Mouse (Mus musculus): ENCODE measurements around the gene Gab2.

Gene Gab2

DNA sequence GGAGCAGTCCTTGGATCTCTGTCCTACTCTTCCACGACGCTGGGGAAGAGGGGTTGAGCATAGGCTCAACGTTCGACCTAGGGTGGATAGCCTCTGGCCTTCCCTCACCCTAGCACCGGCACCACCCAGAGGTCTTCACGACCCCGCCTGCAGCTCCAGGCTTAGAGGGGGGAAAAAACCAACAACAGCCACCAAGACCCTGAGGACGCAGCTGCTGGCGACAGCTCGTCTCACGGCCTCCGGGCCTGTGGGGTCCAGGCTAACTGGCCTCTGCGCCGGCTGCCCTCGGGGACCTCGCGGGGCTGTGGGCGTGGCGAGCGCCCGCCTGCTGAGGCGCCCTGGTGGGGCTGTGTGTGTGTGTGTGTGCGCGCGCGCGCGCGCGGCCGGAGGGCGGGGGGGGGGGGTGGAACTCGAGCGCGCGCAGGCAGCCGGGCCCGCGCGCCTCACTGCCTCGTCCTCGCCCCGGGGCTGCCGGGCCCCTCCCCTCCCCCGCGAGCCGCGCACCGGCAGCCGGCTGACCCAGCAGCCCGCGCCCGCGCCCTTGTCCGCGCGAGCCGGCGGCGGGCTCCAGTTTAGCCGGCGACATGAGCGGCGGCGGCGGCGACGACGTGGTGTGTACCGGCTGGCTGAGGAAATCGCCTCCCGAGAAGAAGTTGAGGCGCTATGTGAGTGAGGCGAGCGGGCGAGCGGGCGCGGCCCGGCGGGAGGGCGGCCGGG lies at the start of gene Gab2:
TSS of gene Gab2 (plus strand) at position 345 of the 717 bp plus-strand sequence.
- in situ Hi-C loops (cut with MboI; ENCODE audit: low pct_unique_long_range_greater_than_20kb in 1 of 2, low sequenced_read_pairs in 2 of 2, unreplicated experiment in 1 of 2) = loop anchor here (10.0 kb wide), 2 partner anchors 107 to 223 kb away; no protein-coding TSS in a partner anchor

DNA sequence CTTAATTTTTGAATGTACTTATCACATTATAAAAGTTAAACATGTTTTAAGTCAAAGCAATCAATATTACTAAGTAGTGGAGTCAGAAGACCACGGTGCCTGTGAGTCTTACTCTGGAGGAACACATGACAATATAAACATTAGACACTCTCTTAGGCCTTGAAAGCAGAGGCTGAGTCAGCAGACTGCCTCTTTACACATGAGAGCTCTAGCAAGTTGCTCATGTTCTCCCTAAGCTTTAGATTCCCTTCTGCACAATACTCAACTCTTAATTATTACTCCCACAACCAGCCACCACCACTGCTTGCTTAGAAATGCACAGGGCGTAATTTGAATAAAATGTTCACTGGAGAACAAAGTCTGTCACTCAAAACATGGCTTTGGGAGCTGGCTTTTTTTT lies 49.0 kb upstream of the Gab2 start:
- in situ Hi-C loops (cut with MboI; ENCODE audit: low pct_unique_long_range_greater_than_20kb in 1 of 2, low sequenced_read_pairs in 2 of 2, unreplicated experiment in 1 of 2) = no loop called here

DNA sequence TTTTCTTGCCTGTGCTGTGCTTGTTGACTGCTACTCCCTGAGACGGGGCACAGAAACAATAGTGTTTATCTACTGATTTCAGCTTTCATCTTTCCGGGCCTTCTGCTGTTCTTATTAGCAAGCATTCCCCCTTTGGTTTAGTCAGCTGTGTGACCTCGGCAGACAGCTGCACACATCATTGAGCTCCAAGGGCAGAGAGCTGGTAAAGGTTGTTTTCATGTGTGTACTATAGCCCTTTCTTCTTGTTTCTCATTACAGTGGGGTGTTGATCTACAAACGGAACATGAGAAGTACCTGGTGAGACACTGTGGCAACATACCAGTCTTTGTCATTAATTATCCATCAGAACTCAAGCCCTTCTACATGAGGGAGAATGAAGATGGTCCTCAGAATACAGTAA lies 41.7 kb upstream of the Gab2 start:
- in situ Hi-C loops (cut with MboI; ENCODE audit: low pct_unique_long_range_greater_than_20kb in 1 of 2, low sequenced_read_pairs in 2 of 2, unreplicated experiment in 1 of 2) = no loop called here

DNA sequence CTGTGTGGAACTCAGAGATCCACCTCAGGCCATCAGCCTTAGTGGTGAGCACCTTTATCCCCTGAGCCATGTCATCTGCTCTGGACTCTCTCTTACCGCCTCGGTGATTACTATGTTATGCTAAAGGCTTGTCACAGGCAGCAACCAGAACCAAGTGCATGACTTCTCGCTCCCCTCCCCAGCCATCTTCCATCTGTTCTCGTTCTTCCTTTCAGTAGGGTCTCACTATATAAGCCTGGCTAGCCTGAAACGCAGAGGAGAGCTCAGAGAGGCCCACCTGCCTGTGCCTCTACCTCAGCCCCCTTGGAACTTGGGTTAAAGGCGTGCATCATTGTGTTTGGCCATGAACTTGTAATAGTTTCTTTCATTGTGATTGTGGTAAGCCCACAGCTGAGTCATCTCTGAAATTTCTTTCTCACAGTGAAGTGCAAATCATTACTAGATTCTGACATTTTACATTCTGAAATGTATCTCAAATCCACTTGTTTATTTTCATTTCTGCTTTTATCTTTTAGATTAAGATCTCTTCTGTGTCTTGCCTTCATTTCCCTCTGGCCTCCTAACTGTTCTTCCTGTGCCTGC lies 39.4 kb upstream of the Gab2 start:
- in situ Hi-C loops (cut with MboI; ENCODE audit: low pct_unique_long_range_greater_than_20kb in 1 of 2, low sequenced_read_pairs in 2 of 2, unreplicated experiment in 1 of 2) = no loop called here

DNA sequence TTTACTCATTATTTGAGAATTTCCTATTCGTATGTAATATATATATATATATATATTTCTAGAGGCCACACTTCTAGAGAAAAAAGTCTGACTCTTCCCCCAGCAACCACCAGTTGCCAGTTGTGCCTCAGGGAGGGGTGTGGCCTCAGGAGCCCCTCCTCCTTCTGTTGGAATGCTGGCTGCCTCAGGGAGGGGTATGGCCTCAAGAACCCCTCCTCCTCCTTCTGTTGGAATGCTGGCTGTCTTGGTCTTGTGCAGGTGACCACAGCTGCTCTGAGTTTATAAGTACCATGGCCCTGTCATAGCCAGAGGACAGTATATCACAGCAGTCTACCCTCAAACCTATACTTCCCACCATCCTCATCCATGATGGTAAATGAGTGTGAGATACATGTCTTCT lies 38.4 kb upstream of the Gab2 start:
- in situ Hi-C loops (cut with MboI; ENCODE audit: low pct_unique_long_range_greater_than_20kb in 1 of 2, low sequenced_read_pairs in 2 of 2, unreplicated experiment in 1 of 2) = no loop called here

DNA sequence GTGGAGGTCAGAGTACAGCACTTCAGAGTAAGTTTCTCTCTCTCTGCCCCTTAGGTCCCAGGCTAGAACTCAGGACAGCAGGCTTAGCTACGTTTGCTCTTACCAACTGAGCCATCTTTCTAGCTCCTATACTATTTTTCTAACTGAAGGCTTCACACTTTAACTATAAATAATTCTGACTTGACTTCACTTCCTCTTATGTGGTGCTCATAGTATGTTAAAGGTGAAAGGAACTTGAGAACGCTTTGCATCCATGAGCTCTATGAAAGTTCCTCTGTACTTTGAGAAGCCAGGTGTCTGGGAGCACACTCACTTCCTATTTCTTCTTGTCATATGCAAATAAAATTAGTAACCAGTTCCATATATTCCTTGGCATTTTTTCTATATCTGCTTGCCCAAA lies 20.4 kb upstream of the Gab2 start:
- in situ Hi-C loops (cut with MboI; ENCODE audit: low pct_unique_long_range_greater_than_20kb in 1 of 2, low sequenced_read_pairs in 2 of 2, unreplicated experiment in 1 of 2) = no loop called here

DNA sequence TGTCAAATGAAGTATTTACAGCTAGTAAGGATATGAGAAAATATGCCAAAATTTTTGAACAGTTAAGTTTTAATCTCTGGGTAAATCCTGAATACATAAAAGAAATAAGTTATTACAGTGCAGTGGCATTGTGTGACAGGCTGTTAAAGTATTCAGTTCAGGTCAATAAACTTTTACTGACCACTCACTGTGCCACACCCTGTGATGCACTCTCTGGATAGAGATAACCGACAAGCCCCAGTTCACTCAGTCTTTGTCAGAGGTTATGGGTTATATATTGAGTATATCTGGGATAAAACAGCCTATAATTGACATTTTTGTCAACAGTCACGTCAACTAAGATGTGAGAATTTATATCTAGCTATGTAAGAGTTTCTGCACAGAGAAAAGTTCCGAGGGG lies 9.9 kb upstream of the Gab2 start:
- in situ Hi-C loops (cut with MboI; ENCODE audit: low pct_unique_long_range_greater_than_20kb in 1 of 2, low sequenced_read_pairs in 2 of 2, unreplicated experiment in 1 of 2) = no loop called here

DNA sequence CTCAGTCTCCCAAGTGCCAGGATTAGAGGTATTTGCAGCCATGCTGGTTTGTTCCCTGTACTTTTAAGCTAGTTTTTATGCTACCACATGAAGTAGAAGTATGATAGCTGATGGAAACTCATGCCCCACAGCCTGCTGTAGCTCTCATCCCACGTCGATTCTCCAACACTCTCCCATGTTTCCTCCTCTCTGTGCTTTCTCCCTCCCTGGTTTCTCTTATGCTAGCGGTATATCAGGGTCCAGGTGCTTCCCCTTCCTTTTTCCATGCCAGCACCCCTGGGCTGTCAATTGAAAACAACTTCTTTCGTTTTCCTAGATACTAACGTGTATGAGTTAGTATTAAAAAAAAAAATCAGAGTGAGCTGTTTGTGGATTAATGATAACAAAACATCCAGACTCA lies 9.3 kb upstream of the Gab2 start:
- in situ Hi-C loops (cut with MboI; ENCODE audit: low pct_unique_long_range_greater_than_20kb in 1 of 2, low sequenced_read_pairs in 2 of 2, unreplicated experiment in 1 of 2) = no loop called here

DNA sequence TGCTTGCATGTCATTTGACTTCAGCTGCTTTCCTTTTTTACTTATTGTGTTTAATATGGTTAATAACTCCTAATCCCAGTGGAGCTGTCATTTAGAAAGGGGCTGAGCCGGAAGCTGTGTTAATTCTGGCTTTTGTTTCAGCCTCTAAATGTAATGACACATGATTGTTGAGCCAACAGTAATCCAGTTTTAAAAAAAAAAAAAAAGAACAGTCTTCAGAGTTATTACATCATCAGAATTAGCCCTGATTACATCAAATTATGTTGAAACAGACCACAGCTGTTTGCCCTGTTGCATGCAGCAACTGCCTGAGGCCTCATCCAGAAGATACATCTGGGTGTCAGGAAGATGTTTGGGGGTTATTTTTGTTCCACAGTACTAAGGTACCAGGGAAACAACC lies 6.4 kb upstream of the Gab2 start:
- in situ Hi-C loops (cut with MboI; ENCODE audit: low pct_unique_long_range_greater_than_20kb in 1 of 2, low sequenced_read_pairs in 2 of 2, unreplicated experiment in 1 of 2) = no loop called here

DNA sequence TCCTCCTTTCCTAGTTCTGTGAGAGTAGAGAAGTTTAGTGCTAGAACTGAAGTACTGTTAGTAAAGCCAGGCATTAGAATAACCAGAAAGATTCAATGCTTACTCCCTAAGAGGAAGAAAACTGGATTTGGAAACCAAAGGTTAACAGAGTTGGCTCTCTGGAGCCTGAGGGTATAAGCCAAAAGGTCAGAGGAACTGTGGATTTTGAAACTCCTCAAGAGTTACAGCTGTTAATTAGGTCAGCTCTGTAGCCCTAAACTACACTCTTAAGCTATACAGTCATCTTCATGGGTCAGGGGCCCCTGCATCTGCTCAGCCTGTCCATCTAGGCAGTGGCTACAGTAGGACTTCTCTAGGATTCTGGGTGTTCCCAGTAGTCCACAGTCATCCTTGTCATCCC lies 4.4 kb upstream of the Gab2 start:
- in situ Hi-C loops (cut with MboI; ENCODE audit: low pct_unique_long_range_greater_than_20kb in 1 of 2, low sequenced_read_pairs in 2 of 2, unreplicated experiment in 1 of 2) = no loop called here

DNA sequence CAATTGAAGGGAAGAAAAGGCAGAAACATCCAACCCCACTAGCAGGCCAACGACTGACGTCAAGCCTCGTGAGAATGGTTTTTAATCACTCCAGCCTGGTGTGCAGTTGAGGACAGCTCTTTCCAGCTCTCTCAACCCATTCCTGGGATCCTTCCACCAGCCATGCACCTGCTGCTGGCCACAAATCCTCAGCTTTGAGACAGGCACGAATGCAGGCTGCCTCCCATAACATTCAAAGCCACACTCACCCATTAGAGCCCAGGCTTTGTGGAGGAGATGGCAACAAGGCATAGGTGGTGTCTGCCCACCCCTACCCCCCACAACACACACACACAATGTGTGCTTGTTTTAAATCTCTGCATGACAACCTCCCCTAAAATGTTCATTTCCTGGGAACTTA lies 2.7 kb upstream of the Gab2 start:
- in situ Hi-C loops (cut with MboI; ENCODE audit: low pct_unique_long_range_greater_than_20kb in 1 of 2, low sequenced_read_pairs in 2 of 2, unreplicated experiment in 1 of 2) = no loop called here

DNA sequence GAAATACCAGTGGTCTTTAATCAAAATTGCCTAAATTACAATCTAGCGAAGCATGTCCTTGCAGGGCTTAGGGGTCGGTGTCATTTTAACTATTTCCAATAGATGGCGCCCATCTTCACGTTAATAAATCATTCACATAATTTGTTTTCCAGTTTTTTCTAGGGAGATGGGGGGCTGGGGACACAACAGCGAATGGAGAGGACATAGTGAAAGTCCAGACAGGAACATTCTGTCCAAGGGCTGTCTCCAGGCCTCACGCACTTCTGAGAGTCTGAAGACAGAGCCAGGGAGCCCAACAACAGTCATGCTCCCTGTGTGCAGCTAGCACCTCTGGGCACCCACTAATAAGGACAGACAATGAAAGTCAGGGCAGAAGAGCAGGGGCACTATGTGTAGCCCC lies 2.2 kb upstream of the Gab2 start:
- in situ Hi-C loops (cut with MboI; ENCODE audit: low pct_unique_long_range_greater_than_20kb in 1 of 2, low sequenced_read_pairs in 2 of 2, unreplicated experiment in 1 of 2) = no loop called here

DNA sequence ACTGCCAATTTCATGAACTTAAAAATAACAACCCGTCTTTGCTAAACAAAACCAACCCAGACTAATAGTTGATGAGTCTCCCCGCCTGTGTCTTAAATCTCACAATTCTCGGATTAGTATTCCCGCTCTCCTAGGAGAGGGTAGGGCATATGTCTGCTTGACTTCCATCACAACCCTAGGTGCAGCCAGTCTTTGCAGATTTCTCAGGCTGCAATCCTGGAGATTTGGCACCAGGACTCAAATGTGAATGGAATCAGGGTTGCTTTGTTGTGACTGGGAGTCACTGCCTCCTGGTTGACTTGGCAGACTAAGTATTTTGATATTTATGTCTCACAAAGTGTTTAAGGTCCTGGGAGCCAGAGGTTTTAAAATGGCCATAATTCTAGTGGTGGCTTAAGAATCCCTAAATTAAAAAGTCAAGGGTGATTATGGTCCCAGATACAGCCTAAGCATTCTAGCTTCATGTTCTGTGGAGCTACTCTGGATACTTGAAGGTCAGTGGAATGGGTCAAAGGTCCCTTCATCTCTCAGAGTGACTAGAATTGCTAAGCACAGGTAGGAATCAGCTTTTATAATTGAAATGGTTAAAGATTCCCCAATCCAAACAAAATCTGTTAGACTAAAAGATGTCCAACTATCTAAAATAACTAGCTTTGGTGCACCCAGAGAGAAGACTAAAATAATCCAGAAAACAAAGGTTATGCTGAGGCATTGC lies 1.6 kb upstream of the Gab2 start:
- in situ Hi-C loops (cut with MboI; ENCODE audit: low pct_unique_long_range_greater_than_20kb in 1 of 2, low sequenced_read_pairs in 2 of 2, unreplicated experiment in 1 of 2) = loop anchor here (10.0 kb wide), 2 partner anchors 105 to 225 kb away; no protein-coding TSS in a partner anchor

DNA sequence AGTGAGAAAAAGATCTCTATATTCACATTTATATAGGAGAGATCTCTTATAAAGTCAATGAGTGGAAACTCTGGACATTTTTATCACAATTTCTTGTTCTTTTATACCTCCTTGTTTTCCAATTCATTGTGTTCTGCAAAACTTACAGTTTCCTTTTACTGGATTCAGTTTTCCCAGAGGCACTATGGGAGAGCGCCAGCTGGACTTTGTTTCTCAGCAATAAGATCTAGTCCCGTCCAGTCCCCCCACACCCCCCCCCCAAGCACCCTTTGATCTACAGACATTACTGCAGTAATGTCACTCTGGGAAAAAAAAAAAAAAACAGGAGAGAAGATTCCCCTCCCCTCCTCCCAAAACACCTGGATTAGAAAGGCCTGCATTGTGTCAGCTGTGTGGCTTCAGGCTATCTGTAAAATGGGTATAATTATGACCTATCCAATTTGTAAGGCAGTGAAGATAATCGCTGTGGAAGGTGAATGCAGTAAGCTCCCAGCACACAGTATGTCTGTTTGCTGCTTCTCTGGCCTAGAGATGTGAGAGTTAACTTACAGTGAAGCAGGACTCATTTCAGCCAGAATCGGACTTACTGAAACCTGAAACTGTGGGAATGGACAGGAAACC lies 655 bp upstream of the Gab2 start:
- in situ Hi-C loops (cut with MboI; ENCODE audit: low pct_unique_long_range_greater_than_20kb in 1 of 2, low sequenced_read_pairs in 2 of 2, unreplicated experiment in 1 of 2) = loop anchor here (10.0 kb wide), 2 partner anchors 106 to 224 kb away; no protein-coding TSS in a partner anchor

DNA sequence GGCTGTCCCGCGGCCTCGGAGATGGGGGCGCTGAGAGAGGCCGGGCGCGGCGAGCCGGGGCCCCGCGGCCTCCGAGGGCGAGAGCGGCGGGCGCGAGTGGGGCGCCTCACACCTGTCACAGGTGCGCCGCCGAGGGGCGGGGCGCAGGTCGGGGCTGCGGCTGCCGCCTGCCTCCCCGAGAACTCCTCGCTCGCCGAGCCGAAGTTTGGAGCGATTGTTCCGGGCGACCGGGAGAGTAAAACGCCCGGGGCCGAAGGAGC lies 503 bp downstream of the Gab2 start:
- in situ Hi-C loops (cut with MboI; ENCODE audit: low pct_unique_long_range_greater_than_20kb in 1 of 2, low sequenced_read_pairs in 2 of 2, unreplicated experiment in 1 of 2) = loop anchor here (10.0 kb wide), 2 partner anchors 107 to 223 kb away; no protein-coding TSS in a partner anchor

DNA sequence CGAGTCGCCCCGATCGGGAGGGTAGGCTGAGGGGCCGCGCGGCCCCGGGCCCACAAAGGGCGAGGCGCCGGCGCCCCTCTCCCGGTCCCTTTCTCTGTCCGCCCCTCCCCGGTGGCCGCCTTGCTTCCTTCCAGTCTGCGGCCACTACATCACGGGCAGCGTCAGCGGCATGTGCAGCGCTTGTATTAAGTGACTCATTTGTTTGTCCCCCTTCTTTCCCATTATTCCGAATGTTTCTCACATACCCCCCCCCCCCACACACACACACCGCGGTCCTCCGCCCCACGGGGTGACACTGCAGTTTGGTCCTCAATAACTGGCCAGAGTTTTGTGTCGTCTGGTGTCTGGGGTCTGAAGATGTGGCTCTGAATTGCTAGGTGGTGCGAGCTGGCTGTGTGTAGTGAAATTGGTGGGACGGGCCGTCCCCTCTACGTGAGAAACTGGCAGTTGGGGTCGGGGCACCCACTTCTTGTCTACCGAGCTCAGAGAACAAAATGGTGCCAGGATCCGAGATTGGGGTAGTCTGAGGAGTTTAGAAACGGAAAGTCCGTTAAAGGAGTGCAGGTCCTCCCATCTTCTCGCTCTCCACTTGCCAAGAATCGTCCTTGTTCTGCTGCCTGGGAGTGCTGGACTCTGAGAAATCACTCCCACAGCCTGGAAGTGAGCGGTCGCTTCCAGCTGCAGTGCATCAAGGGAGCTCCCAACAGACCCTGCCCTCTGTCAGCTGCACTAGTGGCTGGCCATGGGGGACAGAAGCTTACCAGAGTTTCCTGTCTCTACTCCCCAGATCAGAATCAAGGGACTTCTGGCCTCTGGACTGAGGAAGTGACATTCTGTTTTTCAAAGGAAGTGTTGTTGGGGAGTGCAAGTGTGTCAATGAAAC lies 1.1 kb downstream of the Gab2 start:
- in situ Hi-C loops (cut with MboI; ENCODE audit: low pct_unique_long_range_greater_than_20kb in 1 of 2, low sequenced_read_pairs in 2 of 2, unreplicated experiment in 1 of 2) = loop anchor here (10.0 kb wide), 2 partner anchors 108 to 222 kb away; no protein-coding TSS in a partner anchor

DNA sequence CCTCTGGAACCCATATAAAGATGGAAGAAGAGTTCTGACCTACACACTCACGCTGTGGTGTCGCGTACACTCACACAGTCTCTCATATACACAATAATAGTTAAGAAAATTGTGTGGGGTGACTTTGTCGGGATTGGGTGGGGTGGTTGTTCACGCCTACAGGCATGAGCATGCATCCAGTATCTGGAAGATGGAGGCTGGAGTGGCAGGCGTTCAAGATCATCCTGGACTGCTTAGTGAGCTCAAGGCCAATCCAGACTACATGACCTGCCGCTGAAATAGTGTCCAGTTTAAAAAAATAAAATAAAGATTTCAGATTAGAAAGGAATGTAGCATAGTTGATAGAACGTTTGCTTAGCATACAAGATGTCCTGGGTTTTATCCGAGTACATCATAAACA lies 2.2 kb downstream of the Gab2 start:
- in situ Hi-C loops (cut with MboI; ENCODE audit: low pct_unique_long_range_greater_than_20kb in 1 of 2, low sequenced_read_pairs in 2 of 2, unreplicated experiment in 1 of 2) = loop anchor here (10.0 kb wide), 2 partner anchors 109 to 221 kb away; no protein-coding TSS in a partner anchor

DNA sequence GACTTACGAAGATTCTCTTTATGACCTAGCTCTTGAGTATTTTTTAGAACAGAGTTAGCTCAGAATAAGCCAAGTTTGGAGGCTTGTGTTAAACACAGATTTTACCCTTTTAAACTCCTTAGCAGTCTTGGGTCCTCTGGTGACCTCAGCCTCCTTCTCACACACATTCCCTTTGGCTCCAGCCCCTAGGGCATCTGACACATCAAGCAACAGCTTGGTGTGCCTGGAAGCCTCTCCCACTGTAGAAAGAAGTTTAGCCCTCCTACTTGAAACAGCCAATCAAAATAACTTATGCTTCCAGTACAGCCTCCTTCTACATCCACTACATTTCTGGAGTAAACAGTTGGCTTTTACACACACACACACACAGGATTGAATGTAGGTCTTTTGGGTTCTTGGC lies 2.8 kb downstream of the Gab2 start:
- in situ Hi-C loops (cut with MboI; ENCODE audit: low pct_unique_long_range_greater_than_20kb in 1 of 2, low sequenced_read_pairs in 2 of 2, unreplicated experiment in 1 of 2) = loop anchor here (10.0 kb wide), 2 partner anchors 109 to 221 kb away; no protein-coding TSS in a partner anchor

Measured in mouse embryonic stem cell (cell line).